Mouse (Mus musculus) MEL (cell line): ENCODE results near the gene Dnaaf3. TPM values are rescaled to one million over a fixed set of nuclear protein-coding genes. Genes with fewer than 3 reads are reported as not detected.

Experiments used
- DNase-seq: peaks from one replicate; pipeline ENCODE4 v3.0.0; 2011; ENCODE audit warnings: low read depth, low spot score
- H3K27ac ChIP-seq: 2 replicates; pipeline ENCODE4 v1.5.1; 2012; ENCODE audit warnings: low read depth, mild to moderate bottlenecking, control low read depth, low read length, moderate library complexity; ENCODE audit not compliant: control insufficient read depth
- H3K27me3 ChIP-seq, 2 experiments: fragments of 150-350 bp in 1 of 2; sonication (generic) in 1 of 2; 2 replicates each; pipeline ENCODE4 v1.6.1; 2012; ENCODE audit warnings: low read length in 2 of 2, mild to moderate bottlenecking in 2 of 2, improper control_type of control experiment in 1 of 2, moderate library complexity in 1 of 2; ENCODE audit not compliant: insufficient read depth in 2 of 2, control insufficient read depth in 1 of 2
- H3K36me3 ChIP-seq, 2 experiments: 2 replicates each; pipeline ENCODE4 v1.6.1; 2012 to 2014; ENCODE audit warnings: low read length in 2 of 2, improper control_type of control experiment in 1 of 2, inconsistent platforms in 1 of 2, mild to moderate bottlenecking in 1 of 2; ENCODE audit not compliant: insufficient read depth in 2 of 2, control insufficient read depth in 1 of 2
- H3K4me1 ChIP-seq, 2 experiments: fragments of 150-350 bp in 1 of 2; sonication (generic) in 1 of 2; 2 replicates each; pipeline ENCODE4 v1.6.1; 2012; ENCODE audit warnings: low read length in 2 of 2, improper control_type of control experiment in 1 of 2, mild to moderate bottlenecking in 1 of 2; ENCODE audit not compliant: insufficient read depth in 2 of 2, control insufficient read depth in 1 of 2
- H3K4me3 ChIP-seq, 2 experiments: fragments of 150-350 bp in 1 of 2; sonication (generic) in 1 of 2; 2 replicates each; pipeline ENCODE4 v1.5.1; 2012; ENCODE audit warnings: low read depth in 2 of 2, low read length in 2 of 2, mild to moderate bottlenecking in 2 of 2, moderate library complexity in 2 of 2, control low read depth in 1 of 2, improper control_type of control experiment in 1 of 2; ENCODE audit not compliant: control insufficient read depth in 1 of 2, insufficient read depth in 1 of 2
- H3K79me2 ChIP-seq: 2 replicates; pipeline ENCODE4 v1.6.1; 2012; ENCODE audit warnings: mild to moderate bottlenecking, low read length, moderate library complexity; ENCODE audit not compliant: control insufficient read depth, poor library complexity, insufficient read depth
- H3K9ac ChIP-seq: 2 replicates; pipeline ENCODE4 v1.6.1; 2012; ENCODE audit warnings: low read depth, mild to moderate bottlenecking, control low read depth, low read length, moderate library complexity; ENCODE audit not compliant: control insufficient read depth, poor library complexity, severe bottlenecking
- H3K9me3 ChIP-seq: fragments of 150-350 bp; sonication (generic); replicated peaks from 2 replicates; pipeline ENCODE4 v1.6.1; 2012; ENCODE audit warnings: mild to moderate bottlenecking, low read length, improper control_type of control experiment, moderate library complexity; ENCODE audit not compliant: insufficient read depth
- CHD2 ChIP-seq: IDR thresholded peaks from 2 replicates; pipeline ENCODE4 v1.6.1; 2011; ENCODE audit warnings: low read length, improper control_type of control experiment
- ELF1 ChIP-seq: IDR thresholded peaks from 2 replicates; pipeline ENCODE4 v1.6.1; 2014; ENCODE audit warnings: low read depth, mild to moderate bottlenecking, inconsistent platforms, low read length, improper control_type of control experiment, moderate library complexity
- ETS1 ChIP-seq: IDR thresholded peaks from 2 replicates; pipeline ENCODE4 v1.6.1; 2012; ENCODE audit warnings: low read depth, mild to moderate bottlenecking, inconsistent platforms, low read length, improper control_type of control experiment, moderate library complexity
- GABPA ChIP-seq: IDR thresholded peaks from 2 replicates; pipeline ENCODE4 v1.6.1; 2012; ENCODE audit warnings: low read depth, mild to moderate bottlenecking, inconsistent platforms, low read length, improper control_type of control experiment, moderate library complexity
- GATA1 ChIP-seq: IDR thresholded peaks from 2 replicates; pipeline ENCODE4 v1.6.1; 2011; ENCODE audit warnings: low read depth, low read length, improper control_type of control experiment
- JUND ChIP-seq: IDR thresholded peaks from 2 replicates; pipeline ENCODE4 v1.6.1; 2011; ENCODE audit warnings: low read depth, mild to moderate bottlenecking, improper control_type of control experiment, low read length
- MEF2A ChIP-seq: IDR thresholded peaks from 2 replicates; pipeline ENCODE4 v1.6.1; 2014; ENCODE audit warnings: low read depth, mild to moderate bottlenecking, inconsistent platforms, low read length, improper control_type of control experiment; ENCODE audit not compliant: poor library complexity, insufficient replicate concordance, severe bottlenecking; ENCODE audit errors: extremely low read depth
- NRF1 ChIP-seq: IDR thresholded peaks from 2 replicates; pipeline ENCODE4 v1.6.1; 2014; ENCODE audit warnings: low read depth, mild to moderate bottlenecking, inconsistent platforms, low read length, improper control_type of control experiment, moderate library complexity; ENCODE audit not compliant: poor library complexity, insufficient read depth, severe bottlenecking
- POLR2AphosphoS5 ChIP-seq: IDR thresholded peaks from 2 replicates; pipeline ENCODE4 v1.6.1; 2012; ENCODE audit warnings: low read depth, borderline replicate concordance, mild to moderate bottlenecking, inconsistent platforms, low read length, moderate library complexity, mixed read lengths
- RAD21 ChIP-seq: IDR thresholded peaks from 2 replicates; pipeline ENCODE4 v1.6.1; 2011; ENCODE audit warnings: mild to moderate bottlenecking, low read depth, low read length, improper control_type of control experiment
- RCOR1 ChIP-seq: IDR thresholded peaks from 2 replicates; pipeline ENCODE4 v1.6.1; 2012; ENCODE audit warnings: low read depth, mild to moderate bottlenecking, inconsistent platforms, low read length, improper control_type of control experiment
- SIN3A ChIP-seq: IDR thresholded peaks from 2 replicates; pipeline ENCODE4 v1.6.1; 2012; ENCODE audit warnings: low read length, improper control_type of control experiment, inconsistent platforms
- TAL1 ChIP-seq: IDR thresholded peaks from 2 replicates; pipeline ENCODE4 v1.6.1; 2012; ENCODE audit warnings: mild to moderate bottlenecking, inconsistent platforms, low read length, moderate library complexity, mixed read lengths
- TCF12 ChIP-seq: IDR thresholded peaks from 2 replicates; pipeline ENCODE4 v1.6.1; 2014; ENCODE audit warnings: low read depth, mild to moderate bottlenecking, inconsistent platforms, low read length, improper control_type of control experiment, moderate library complexity
- UBTF ChIP-seq: IDR thresholded peaks from 2 replicates; pipeline ENCODE4 v1.6.1; 2012; ENCODE audit warnings: low read depth, mild to moderate bottlenecking, inconsistent platforms, low read length, improper control_type of control experiment, moderate library complexity, borderline replicate concordance; ENCODE audit not compliant: insufficient read depth
- USF2 ChIP-seq, 2 experiments: IDR thresholded peaks; 2 replicates each; pipeline ENCODE4 v1.6.1; 2011 to 2012; ENCODE audit warnings: improper control_type of control experiment in 2 of 2, low read length in 2 of 2, borderline replicate concordance in 1 of 2, inconsistent platforms in 1 of 2, low read depth in 1 of 2, mild to moderate bottlenecking in 1 of 2; ENCODE audit not compliant: insufficient read depth in 1 of 2
- ZC3H11A ChIP-seq: IDR thresholded peaks from 2 replicates; pipeline ENCODE4 v1.6.1; 2012; ENCODE audit warnings: low read depth, mild to moderate bottlenecking, inconsistent platforms, low read length, improper control_type of control experiment
- ZKSCAN1 ChIP-seq: IDR thresholded peaks from 2 replicates; pipeline ENCODE4 v1.6.1; 2012; ENCODE audit warnings: low read depth, mild to moderate bottlenecking, inconsistent platforms, low read length, improper control_type of control experiment, moderate library complexity
- ZMIZ1 ChIP-seq: IDR thresholded peaks from 2 replicates; pipeline ENCODE4 v1.6.1; 2012; ENCODE audit warnings: low read depth, mild to moderate bottlenecking, inconsistent platforms, low read length, improper control_type of control experiment, moderate library complexity
- polyA plus RNA-seq, 2 experiments: library from polyadenylated mRNA; stranded (reverse) in 1 of 2; unstranded in 1 of 2; fragments of >175 nt in 1 of 2; fragments of >200 nt in 1 of 2; gene quantifications; 2 replicates each; pipeline versions ENCODE4 v1.2.1 to v1.2.4; 2012; ENCODE audit warnings: low replicate concordance in 2 of 2, low read depth in 1 of 2; ENCODE audit not compliant: insufficient read length in 2 of 2, insufficient read depth in 1 of 2, missing spikeins in 1 of 2
- total RNA-seq: library from RNA; depleted of rRNA; stranded (reverse); fragments of 300-350 nt; gene quantifications from 2 replicates; pipeline ENCODE4 v1.2.3, GENCODE M21; 2012

The Dnaaf3 gene
- total and polyA plus RNA-seq, 3 experiments = 0.73 to 2.9 TPM; not detected in 1

DNA sequence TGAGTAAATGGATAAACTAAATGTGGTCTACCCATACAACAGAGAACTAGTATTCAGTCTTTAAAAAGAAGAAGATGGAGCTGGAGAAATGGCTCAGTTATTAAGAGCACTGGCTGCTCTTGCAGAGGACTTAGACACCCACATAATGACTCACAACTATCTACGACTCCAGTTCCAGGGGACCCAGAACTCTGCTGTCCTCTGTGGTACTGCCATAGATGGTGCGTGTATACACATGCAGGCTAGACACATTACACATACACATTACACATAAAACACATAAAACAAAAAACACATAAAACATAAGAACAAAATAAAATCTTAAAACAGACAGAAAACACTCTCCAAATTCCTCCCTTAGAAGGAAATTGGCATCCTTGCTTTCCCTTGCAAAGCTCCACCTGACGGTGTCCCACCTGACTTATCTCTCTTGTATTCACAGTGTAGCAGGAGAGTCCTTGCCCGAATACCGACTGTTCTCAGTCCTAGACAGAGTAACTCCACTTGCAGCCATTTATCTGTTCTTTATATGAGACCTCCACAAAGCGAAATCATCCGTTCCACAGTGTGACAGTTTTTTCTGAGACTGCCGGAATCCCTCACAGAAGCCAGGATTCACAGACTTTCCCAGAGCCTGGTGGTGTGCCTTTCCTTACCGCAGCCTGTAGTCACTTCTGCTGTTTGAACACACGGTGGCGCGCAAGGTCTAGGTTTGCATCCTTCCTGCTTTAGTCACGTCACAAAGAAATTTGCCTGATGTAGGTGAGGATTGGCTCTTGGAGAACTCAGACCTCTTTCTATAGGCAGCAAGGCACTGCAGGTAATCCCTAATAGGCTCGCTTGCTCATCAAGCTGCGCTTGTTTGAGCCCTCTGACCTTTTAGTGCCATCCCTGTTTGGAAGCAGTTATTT lies 24.3 kb upstream of the Dnaaf3 start (continued):
- TF ChIP-seq UBTF = no peak
- peak; percentile 96 for TF ChIP-seq ZC3H11A
- 0 out of 2 replicates have a peak, but pooled peaks have one; percentile 55 for TF ChIP-seq JUND
- no peak for TF ChIP-seq ZKSCAN1
- no peak for TF ChIP-seq MEF2A
- no peak for TF ChIP-seq NRF1
- TF ChIP-seq TCF12 = 0 out of 2 replicates have a peak, but pooled peaks have one; percentile 15
- TF ChIP-seq SIN3A = peak; percentile 71
- no peak for TF ChIP-seq GATA1
- TF ChIP-seq ETS1 = no peak
- TF ChIP-seq ELF1 = peak; percentile 63
- TF ChIP-seq RAD21 = no peak; the same call in none of the 2 replicates
- no peak for TF ChIP-seq GABPA
- no peak for TF ChIP-seq RCOR1
- TF ChIP-seq CHD2 = no peak

DNA sequence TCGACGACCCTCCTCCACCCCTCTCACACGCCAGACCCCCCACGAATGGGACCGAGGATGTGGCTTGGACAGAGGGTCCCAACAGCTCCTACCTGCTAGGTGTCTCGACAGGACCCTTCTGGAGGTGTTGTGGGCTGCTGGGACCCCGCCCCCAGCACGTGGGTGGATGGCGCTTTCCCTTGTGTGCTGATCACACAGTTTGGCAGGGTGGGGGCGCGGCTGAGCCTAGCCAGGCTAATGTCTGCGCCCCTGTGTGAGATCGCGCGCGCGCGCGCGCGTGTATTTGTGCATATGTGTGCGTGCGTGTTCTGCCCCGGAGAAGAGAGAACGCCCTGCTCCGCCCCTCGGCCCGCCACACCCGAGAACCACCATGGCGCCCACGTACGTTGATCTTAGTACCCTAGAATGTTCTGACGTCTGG lies 15.0 kb upstream of the Dnaaf3 start, which contains the start of gene Syt5:
TSS of gene Syt5 (minus strand) at position 321 of the 421 bp plus-strand sequence.
- peaks cover 0 to 5% of the 10 kb centered on the region in 2 experiments; a peak in 2 of 4 replicates for H3K27me3 ChIP-seq
- no peak for DNase-seq
- no peaks in the 10 kb centered on the region for H3K4me1 ChIP-seq
- H3K27ac ChIP-seq = no peak within 1 kb of the TSS
- TF ChIP-seq POLR2AphosphoS5 (no peak), MEF2A (no peak), GABPA (no peak), GATA1 (no peak), TCF12 (no peak), USF2 (IDR thresholded peaks at IDR 0.05; ENCODE audit: borderline replicate concordance in 1 of 2, insufficient read depth in 1 of 2, low read depth in 1 of 2, low read length in 2 of 2) (no peak), ZKSCAN1 (no peak), TAL1 (no peak), RCOR1 (no peak), ZMIZ1 (no peak)
- no peaks in the 10 kb centered on the region for H3K79me2 ChIP-seq
- no peaks in the 10 kb centered on the region for H3K36me3 ChIP-seq
- no peaks in the 10 kb centered on the region for H3K9me3 ChIP-seq
- no peak within 1 kb of the TSS for H3K9ac ChIP-seq
- H3K4me3 ChIP-seq = no peak within 1 kb of the TSS
